In the genomic region with DNA sequence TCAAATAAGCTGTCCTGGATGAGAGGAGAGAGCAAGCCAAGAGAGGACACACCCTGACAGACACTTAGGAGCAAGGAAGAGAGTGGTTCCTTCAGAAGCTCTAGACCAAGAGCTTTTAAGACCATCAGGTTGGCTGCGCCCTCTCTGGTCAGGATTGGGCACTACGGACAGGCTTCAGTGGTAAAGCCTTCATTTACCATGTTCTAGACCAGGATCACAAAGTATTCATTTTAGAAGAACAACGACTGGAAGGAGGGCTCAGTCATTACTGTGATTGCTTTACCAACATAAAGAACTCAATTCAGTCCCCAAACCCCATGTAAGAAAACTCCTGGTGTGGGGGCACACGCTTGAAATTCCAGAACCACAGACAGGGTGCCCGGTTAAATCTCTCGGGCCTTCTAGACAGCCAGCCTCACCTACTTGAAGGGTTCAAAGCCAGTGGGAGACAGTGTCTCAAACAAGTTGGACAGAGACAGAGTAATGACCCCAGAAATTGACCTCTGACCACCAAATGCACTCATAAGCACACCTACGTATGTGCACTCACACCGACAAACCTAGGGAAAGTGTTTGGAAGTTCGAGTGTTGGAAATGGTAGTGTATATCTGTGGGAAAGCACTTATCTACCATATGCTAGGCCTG, we compare ENCODE assay signal across 8 mouse cellular contexts. TPM values are rescaled to one million over a fixed set of nuclear protein-coding genes. Genes with fewer than 3 reads are reported as not detected.
DNase-seq lines count a peak whose midpoint lies in the region; ATAC-seq and TF ChIP-seq lines count a peak whose summit lies in the region.

No protein-coding gene starts in this region.

- WGBS in embryonic facial prominence, embryonic 11.5 days, result 74% methylated on average over 9 of the region's 9 CpGs

- peak; percentile 73 for DNase-seq in embryo, embryonic 10 days (ENCODE audit: low spot score)
- no peak for DNase-seq in embryo, embryonic 9.5 days (ENCODE audit: extremely low spot score)
- DNase-seq in CH12.LX (ENCODE audit: extremely low read depth) (peak; percentile 74), MN1 (ENCODE audit: low spot score) (no peak)
- peak; percentile 56 for DNase-seq in embryonic facial prominence, embryonic 11.5 days (ENCODE audit: low spot score)
- DNase-seq in induced T-regulatory cell, adult 2 months (ENCODE audit: low read depth), result peak; percentile 71
- peak; percentile 54 for DNase-seq in thymus, postnatal 14 days

- H3K79me2 ChIP-seq in CH12.LX (replicated peaks; ENCODE audit: control insufficient read depth, extremely low read depth, insufficient read depth, poor library complexity, severe bottlenecking), result peaks cover 16% of the 10 kb centered on the region

- peak; percentile 44 to 76 for TF ChIP-seq CTCF in CH12.LX (conservative IDR thresholded peaks at IDR 0.05 in 1 of 2, IDR thresholded peaks at IDR 0.05 in 1 of 2; ENCODE audit: low read depth in 2 of 2, low read length in 2 of 2)

- peaks cover 9 to 28% of the 10 kb centered on the region in 2 experiments for H3K36me3 ChIP-seq in CH12.LX (replicated peaks in 1 of 2; ENCODE audit: control insufficient read depth in 1 of 2, insufficient read depth in 1 of 2, low read length in 1 of 2)
- peaks cover 3% of the 10 kb centered on the region for H3K36me3 ChIP-seq in embryonic facial prominence, embryonic 11.5 days (replicated peaks; ENCODE audit: control insufficient read depth, insufficient read depth, low read depth, low read length)

- 0 out of 2 replicates have a peak, but pooled peaks have one; percentile 32 for TF ChIP-seq POLR2A in CH12.LX (IDR thresholded peaks at IDR 0.05; ENCODE audit: low read depth, low read length)

- no peaks in the 10 kb centered on the region for H3K27me3 ChIP-seq in CH12.LX (replicated peaks)
- H3K27me3 ChIP-seq in embryonic facial prominence, embryonic 11.5 days (ENCODE audit: control insufficient read depth, insufficient read depth, low read length), result no peaks in the 10 kb centered on the region

- H3K27ac ChIP-seq in CH12.LX (ENCODE audit: insufficient read depth, low read depth), result no peak overlapping the region
- no peak overlapping the region for H3K27ac ChIP-seq in embryonic facial prominence, embryonic 11.5 days (replicated peaks; ENCODE audit: low read depth, low read length)

- no peak overlapping the region for H3K4me3 ChIP-seq in CH12.LX (replicated peaks in 1 of 3; ENCODE audit: low read depth in 2 of 3, low read length in 2 of 3, poor library complexity in 1 of 3)
- no peak overlapping the region for H3K4me3 ChIP-seq in embryonic facial prominence, embryonic 11.5 days (ENCODE audit: low read depth, low read length)

- peak; percentile 48 for TF ChIP-seq RAD21 in CH12.LX (IDR thresholded peaks at IDR 0.05; ENCODE audit: low read depth, low read length)

- ATAC-seq in embryonic facial prominence, embryonic 11.5 days (replicated peaks; ENCODE audit: insufficient number of reproducible peaks, low FRiP score, low TSS enrichment, low read depth), result no peak
- peak; percentile 58 for ATAC-seq in megakaryocyte progenitor cell, adult 5-6 weeks (replicated peaks; ENCODE audit: poor library complexity)

- H3K9me3 ChIP-seq in CH12.LX (replicated peaks; ENCODE audit: low read length), result no peaks in the 10 kb centered on the region
- no peaks in the 10 kb centered on the region for H3K9me3 ChIP-seq in embryonic facial prominence, embryonic 11.5 days (replicated peaks; ENCODE audit: control insufficient read depth, low read length)

- no peak for TF ChIP-seq EP300 in CH12.LX (IDR thresholded peaks at IDR 0.05; ENCODE audit: low read length)

- dilution Hi-C loops in CH12.LX (cut with MboI; ENCODE audit: extremely low pct_ligation_motif_present, extremely low pct_unique_long_range_greater_than_20kb, low sequenced_read_pairs), result no loop called here

- H3K4me1 ChIP-seq in CH12.LX (ENCODE audit: control insufficient read depth in 1 of 2, insufficient read depth in 2 of 2), result peaks cover 6 to 34% of the 10 kb centered on the region in 2 experiments
- H3K4me1 ChIP-seq in embryonic facial prominence, embryonic 11.5 days (ENCODE audit: control insufficient read depth, insufficient read depth, low read length), result no peaks in the 10 kb centered on the region

- H3K9ac ChIP-seq in CH12.LX (ENCODE audit: insufficient read depth, low read depth), result no peak overlapping the region
- no peak overlapping the region for H3K9ac ChIP-seq in embryonic facial prominence, embryonic 11.5 days (replicated peaks; ENCODE audit: low read length)

- H3K4me2 ChIP-seq in CH12.LX (ENCODE audit: insufficient read depth, low read depth, poor library complexity, severe bottlenecking), result no peak overlapping the region
- no peak overlapping the region for H3K4me2 ChIP-seq in embryonic facial prominence, embryonic 11.5 days (ENCODE audit: low read depth, low read length)

- in situ Hi-C loops in CH12.LX (cut with MboI; ENCODE audit: low pct_ligation_motif_present, low pct_unique_long_range_greater_than_20kb, low sequenced_read_pairs), result no loop called here

TF ChIP-seq in CH12.LX, 34 proteins besides CTCF, POLR2A, EP300 and RAD21:
- TF ChIP-seq PAX5 (IDR thresholded peaks at IDR 0.05; ENCODE audit: low read length) (no peak), ELF1 (IDR thresholded peaks at IDR 0.05; ENCODE audit: low read depth, low read length) (no peak), TBP (conservative IDR thresholded peaks at IDR 0.05; ENCODE audit: low read depth, low read length) (no peak), SMC3 (IDR thresholded peaks at IDR 0.05; ENCODE audit: low read depth, low read length) (peak; percentile 28), ZKSCAN1 (IDR thresholded peaks at IDR 0.05; ENCODE audit: borderline replicate concordance, low read depth, low read length) (no peak), JUND (conservative IDR thresholded peaks at IDR 0.05; ENCODE audit: low read depth, low read length) (no peak), IRF4 (IDR thresholded peaks at IDR 0.05; ENCODE audit: low read depth, low read length) (no peak)

RNA-seq across cellular contexts. Expression of a gene that starts 0.6 kb away (rescaled TPM):
- 316 and 331 TPM in 2 replicates for total RNA-seq in CH12.LX (2012; rRNA removed)
- total RNA-seq in CH12.LX (2014; rRNA removed), result 213 and 223 TPM in 2 replicates
- polyA plus RNA-seq in CH12.LX (2012; ENCODE audit: insufficient read length, low read depth), result 144 and 202 TPM in 2 replicates
- polyA plus RNA-seq in embryonic facial prominence, embryonic 11.5 days (2014; fragmentation: Nextera tagmentation; extraction: Ambion mirVana), result 327 and 351 TPM in 2 replicates
- total RNA-seq in megakaryocyte progenitor cell, adult 5-6 weeks (2015), result 158 and 163 TPM in 2 replicates
- 252 and 255 TPM in 2 replicates for total RNA-seq in megakaryocyte progenitor cell, adult 5-6 weeks (2017)

RNA-seq across cellular contexts. Expression of a gene that starts 30.3 kb away (rescaled TPM):
- total RNA-seq in CH12.LX (2012; rRNA removed) (not detected in 2 replicates), CH12.LX (2014; rRNA removed) (not detected in 2 replicates)
- 0.10 TPM in 1 of 2 replicates, not detected in the other for polyA plus RNA-seq in CH12.LX (2012; ENCODE audit: insufficient read length, low read depth)
- not detected in 2 replicates for polyA plus RNA-seq in embryonic facial prominence, embryonic 11.5 days (2014; fragmentation: Nextera tagmentation; extraction: Ambion mirVana)
- not detected in 2 replicates for total RNA-seq in megakaryocyte progenitor cell, adult 5-6 weeks (2015)
- total RNA-seq in megakaryocyte progenitor cell, adult 5-6 weeks (2017), result not detected in 2 replicates

RNA-seq across cellular contexts. Expression of a gene that starts 41.9 kb away (rescaled TPM):
- total RNA-seq in CH12.LX (2012; rRNA removed) (130 and 171 TPM in 2 replicates), CH12.LX (2014; rRNA removed) (95.9 and 111 TPM in 2 replicates)
- 199 and 209 TPM in 2 replicates for polyA plus RNA-seq in CH12.LX (2012; ENCODE audit: insufficient read length, low read depth)
- polyA plus RNA-seq in embryonic facial prominence, embryonic 11.5 days (2014; fragmentation: Nextera tagmentation; extraction: Ambion mirVana), result 667 and 692 TPM in 2 replicates
- total RNA-seq in megakaryocyte progenitor cell, adult 5-6 weeks (2015), result 363 and 424 TPM in 2 replicates
- total RNA-seq in megakaryocyte progenitor cell, adult 5-6 weeks (2017), result 324 and 345 TPM in 2 replicates

RNA-seq across cellular contexts. Expression of a gene that starts 42.1 kb away (rescaled TPM):
- total RNA-seq in CH12.LX (2012; rRNA removed), result 24.9 and 32.0 TPM in 2 replicates
- total RNA-seq in CH12.LX (2014; rRNA removed), result 29.5 and 30.7 TPM in 2 replicates
- 30.5 and 30.9 TPM in 2 replicates for polyA plus RNA-seq in CH12.LX (2012; ENCODE audit: insufficient read length, low read depth)
- 54.4 and 61.4 TPM in 2 replicates for polyA plus RNA-seq in embryonic facial prominence, embryonic 11.5 days (2014; fragmentation: Nextera tagmentation; extraction: Ambion mirVana)
- 45.5 and 47.6 TPM in 2 replicates for total RNA-seq in megakaryocyte progenitor cell, adult 5-6 weeks (2015)
- 26.2 and 28.0 TPM in 2 replicates for total RNA-seq in megakaryocyte progenitor cell, adult 5-6 weeks (2017)

Comparison
In these comparisons a context has a peak if more than half of its experiments do, and no peak if none do; other contexts are left out.
1. DNase-seq: peak in embryo, embryonic 10 days (single experiment), CH12.LX (single experiment), embryonic facial prominence, embryonic 11.5 days (single experiment), induced T-regulatory cell, adult 2 months (single experiment) and thymus, postnatal 14 days (single experiment); none in embryo, embryonic 9.5 days (single experiment) and MN1 (single experiment).